Mouse (Mus musculus) neural tube, embryonic 11.5 days (tissue): ENCODE measurements at regions not wholly inside any gene's neighbourhood (a gene's known extent, or its start where the extent isn't known, plus 50 kb on each side); places are given as distances from the start of the nearest gene placed in this dataset.
A peak's percentile ranks its signal among the peaks of the same experiment; 100 is the strongest.

Source experiments
- ATAC-seq: fragments of 200-750 bp; cut with Nextera tagmentation; 2 replicates; pipeline ENCODE4 v1.8.0; 2017; ENCODE audit warnings: moderate number of reproducible peaks, mild to moderate bottlenecking, moderate TSS enrichment, moderate library complexity; ENCODE audit not compliant: insufficient read depth, low FRiP score, low TSS enrichment
- DNase-seq: peaks from one replicate; pipeline ENCODE4 v3.0.0-alpha.2; 2015; ENCODE audit warnings: low spot score
- H3K27ac ChIP-seq: fragments of 300-500 bp; sonication (generic); 2 replicates; pipeline ENCODE4 v1.5.1; 2014; ENCODE audit warnings: low read depth, mild to moderate bottlenecking, low read length
- H3K27me3 ChIP-seq: fragments of 300-500 bp; sonication (generic); 2 replicates; pipeline ENCODE4 v1.6.1; 2014; ENCODE audit warnings: mild to moderate bottlenecking, low read length, mixed read lengths; ENCODE audit not compliant: control insufficient read depth, insufficient read depth
- H3K36me3 ChIP-seq: fragments of 300-500 bp; sonication (generic); 2 replicates; pipeline ENCODE4 v1.6.1; 2014; ENCODE audit warnings: mild to moderate bottlenecking, low read length, moderate library complexity, mixed read lengths; ENCODE audit not compliant: control insufficient read depth, insufficient read depth
- H3K4me1 ChIP-seq: fragments of 300-500 bp; sonication (generic); 2 replicates; pipeline ENCODE4 v1.6.1; 2014; ENCODE audit warnings: low read length, mixed read lengths; ENCODE audit not compliant: control insufficient read depth, insufficient read depth
- H3K4me2 ChIP-seq: fragments of 300-500 bp; sonication (generic); 2 replicates; pipeline ENCODE4 v1.6.1; 2014; ENCODE audit warnings: low read depth, mild to moderate bottlenecking, moderate library complexity
- H3K4me3 ChIP-seq: fragments of 300-500 bp; sonication (generic); 2 replicates; pipeline ENCODE4 v1.5.1; 2014; ENCODE audit warnings: low read depth, low read length
- H3K9ac ChIP-seq: fragments of 300-500 bp; sonication (generic); 2 replicates; pipeline ENCODE4 v1.6.1; 2014; ENCODE audit warnings: mild to moderate bottlenecking, low read length
- H3K9me3 ChIP-seq: fragments of 300-500 bp; sonication (generic); 2 replicates; pipeline ENCODE4 v1.6.1; 2016; ENCODE audit warnings: low read length; ENCODE audit not compliant: control insufficient read depth
- WGBS: fragments of 180-500 bp; shearing (Covaris S2); extraction: QIAGEN DNeasy Blood & Tissue Kit; methylation state at CpG from one replicate; pipeline ENCODE4 v1.1.7; 2014; 5-methylcytosine and 5-hydroxymethylcytosine counted together

GRCm38 (mm10) chr2:101473116-101473485 lies 151.4 kb upstream of the Rag2 start:
- WGBS = 89% methylated on average over 4 of the region's 4 CpGs
- Histone ChIP-seq H3K4me1 (no peaks in the 10 kb centered on the region), H3K27me3 (no peaks in the 10 kb centered on the region), H3K4me3 (no peak overlapping the region), H3K27ac (no peak overlapping the region), H3K36me3 (no peaks in the 10 kb centered on the region), H3K4me2 (no peak overlapping the region), H3K9ac (no peak overlapping the region), H3K9me3 (no peaks in the 10 kb centered on the region)
- no peak for DNase-seq
- peak; percentile 49; the same call in 1 of the 2 replicates for ATAC-seq

- H3K36me3 ChIP-seq = no peaks in the 10 kb centered on the region
- no peaks in the 10 kb centered on the region for H3K4me1 ChIP-seq
- no peak for DNase-seq
- no peak overlapping the region for H3K27ac ChIP-seq
- no peaks in the 10 kb centered on the region for H3K9me3 ChIP-seq
- H3K9ac ChIP-seq = no peak overlapping the region
- H3K27me3 ChIP-seq = no peaks in the 10 kb centered on the region
- no peak overlapping the region for H3K4me2 ChIP-seq
- no peak overlapping the region for H3K4me3 ChIP-seq
- WGBS = 69% methylated on average over 2 of the region's 2 CpGs
- ATAC-seq = no peak
Measured at GRCm38 (mm10) chr2:101476862-101477261, 147.7 kb upstream of the Rag2 start.

GRCm38 (mm10) chr2:101490207-101490606 lies 134.3 kb upstream of the Rag2 start:
- Histone ChIP-seq H3K4me2 (no peak overlapping the region), H3K9ac (no peak overlapping the region), H3K4me1 (no peaks in the 10 kb centered on the region), H3K4me3 (no peak overlapping the region), H3K9me3 (no peaks in the 10 kb centered on the region), H3K36me3 (no peaks in the 10 kb centered on the region), H3K27ac (no peak overlapping the region), H3K27me3 (no peaks in the 10 kb centered on the region)
- WGBS = 95% methylated on average over 2 of the region's 2 CpGs
- DNase-seq (no peak), ATAC-seq (no peak)

GRCm38 (mm10) chr2:101491762-101492161 lies 132.8 kb upstream of the Rag2 start:
- Histone ChIP-seq H3K27ac (no peak overlapping the region), H3K4me3 (no peak overlapping the region), H3K27me3 (no peaks in the 10 kb centered on the region), H3K4me2 (no peak overlapping the region), H3K9me3 (no peaks in the 10 kb centered on the region), H3K9ac (no peak overlapping the region), H3K36me3 (no peaks in the 10 kb centered on the region), H3K4me1 (no peaks in the 10 kb centered on the region)
- ATAC-seq (no peak), DNase-seq (no peak)
- 77% methylated on average over 3 of the region's 3 CpGs for WGBS

GRCm38 (mm10) chr2:101508116-101508515 lies 116.4 kb upstream of the Rag2 start:
- H3K4me1 ChIP-seq = no peaks in the 10 kb centered on the region
- H3K9me3 ChIP-seq = no peaks in the 10 kb centered on the region
- ATAC-seq = no peak
- no peak overlapping the region for H3K4me3 ChIP-seq
- H3K4me2 ChIP-seq = no peak overlapping the region
- no peak overlapping the region for H3K9ac ChIP-seq
- H3K27ac ChIP-seq = no peak overlapping the region
- H3K27me3 ChIP-seq = no peaks in the 10 kb centered on the region
- DNase-seq = no peak
- no peaks in the 10 kb centered on the region for H3K36me3 ChIP-seq
